Mouse (Mus musculus) urinary bladder, adult 2 months (tissue): ENCODE results near the gene St8sia6. TPM values are rescaled to one million over a fixed set of nuclear protein-coding genes. Genes with fewer than 3 reads are reported as not detected.
"Not testable (repeated sequence)": the region's sequence is repeated elsewhere in the genome, so short reads cannot be mapped to it uniquely, and the experiment has no call there.

Experiments used
- DNase-seq: peaks from one replicate; pipeline ENCODE4 v3.0.0; 2022; ENCODE audit warnings: low spot score
- polyA plus RNA-seq: library from polyadenylated mRNA; depleted of rRNA; stranded (reverse); fragments of >200 nt; gene quantifications from 2 replicates; pipeline ENCODE4 v1.2.3, GENCODE M21; 2012; rRNA removed

The St8sia6 gene
- polyA plus RNA-seq: 15.1 and 15.4 TPM in 2 replicates

- no peak for DNase-seq
Measured at GRCm38 (mm10) chr2:13793969-13794363, at the start of gene St8sia6. TSS of gene St8sia6 (minus strand) at chr2:13794064.

GRCm38 (mm10) chr2:13836310-13836709 is 42.4 kb upstream of the St8sia6 start:
- no peak for DNase-seq

- no peak for DNase-seq
Measured at GRCm38 (mm10) chr2:13834989-13835388, 41.1 kb upstream of the St8sia6 start.

GRCm38 (mm10) chr2:13816645-13817044 is 22.8 kb upstream of the St8sia6 start:
- DNase-seq: no peak

- DNase-seq: no peak
Measured at GRCm38 (mm10) chr2:13808593-13808992, 14.7 kb upstream of the St8sia6 start.

- DNase-seq: no peak
Measured at GRCm38 (mm10) chr2:13808008-13808407, 14.1 kb upstream of the St8sia6 start.

GRCm38 (mm10) chr2:13806120-13806519 is 12.3 kb upstream of the St8sia6 start:
- no peak for DNase-seq

GRCm38 (mm10) chr2:13800639-13801038 is 6.8 kb upstream of the St8sia6 start:
- no peak for DNase-seq

- no peak for DNase-seq
Measured at GRCm38 (mm10) chr2:13794446-13794845, 582 bp upstream of the St8sia6 start.

- DNase-seq: peak; percentile 37
Measured at GRCm38 (mm10) chr2:13793054-13793968, 553 bp downstream of the St8sia6 start.

GRCm38 (mm10) chr2:13792256-13793005 is 1.4 kb downstream of the St8sia6 start:
- DNase-seq: no peak

- DNase-seq: no peak
Measured at GRCm38 (mm10) chr2:13791598-13791997, 2.3 kb downstream of the St8sia6 start.

- no peak for DNase-seq
Measured at GRCm38 (mm10) chr2:13789365-13789764, 4.5 kb downstream of the St8sia6 start.

GRCm38 (mm10) chr2:13786577-13787168 is 7.2 kb downstream of the St8sia6 start:
- no peak for DNase-seq

GRCm38 (mm10) chr2:13785992-13786391 is 7.9 kb downstream of the St8sia6 start:
- not testable (repeated sequence) for DNase-seq

GRCm38 (mm10) chr2:13785247-13785646 is 8.6 kb downstream of the St8sia6 start:
- DNase-seq: no peak

- no peak for DNase-seq
Measured at GRCm38 (mm10) chr2:13784448-13784847, 9.4 kb downstream of the St8sia6 start.

- no peak for DNase-seq
Measured at GRCm38 (mm10) chr2:13777032-13777431, 16.8 kb downstream of the St8sia6 start.

GRCm38 (mm10) chr2:13776453-13776852 is 17.4 kb downstream of the St8sia6 start:
- no peak for DNase-seq

GRCm38 (mm10) chr2:13775056-13775455 is 18.8 kb downstream of the St8sia6 start:
- no peak for DNase-seq

GRCm38 (mm10) chr2:13768524-13768923 is 25.3 kb downstream of the St8sia6 start:
- DNase-seq: no peak
